In the genomic region with DNA sequence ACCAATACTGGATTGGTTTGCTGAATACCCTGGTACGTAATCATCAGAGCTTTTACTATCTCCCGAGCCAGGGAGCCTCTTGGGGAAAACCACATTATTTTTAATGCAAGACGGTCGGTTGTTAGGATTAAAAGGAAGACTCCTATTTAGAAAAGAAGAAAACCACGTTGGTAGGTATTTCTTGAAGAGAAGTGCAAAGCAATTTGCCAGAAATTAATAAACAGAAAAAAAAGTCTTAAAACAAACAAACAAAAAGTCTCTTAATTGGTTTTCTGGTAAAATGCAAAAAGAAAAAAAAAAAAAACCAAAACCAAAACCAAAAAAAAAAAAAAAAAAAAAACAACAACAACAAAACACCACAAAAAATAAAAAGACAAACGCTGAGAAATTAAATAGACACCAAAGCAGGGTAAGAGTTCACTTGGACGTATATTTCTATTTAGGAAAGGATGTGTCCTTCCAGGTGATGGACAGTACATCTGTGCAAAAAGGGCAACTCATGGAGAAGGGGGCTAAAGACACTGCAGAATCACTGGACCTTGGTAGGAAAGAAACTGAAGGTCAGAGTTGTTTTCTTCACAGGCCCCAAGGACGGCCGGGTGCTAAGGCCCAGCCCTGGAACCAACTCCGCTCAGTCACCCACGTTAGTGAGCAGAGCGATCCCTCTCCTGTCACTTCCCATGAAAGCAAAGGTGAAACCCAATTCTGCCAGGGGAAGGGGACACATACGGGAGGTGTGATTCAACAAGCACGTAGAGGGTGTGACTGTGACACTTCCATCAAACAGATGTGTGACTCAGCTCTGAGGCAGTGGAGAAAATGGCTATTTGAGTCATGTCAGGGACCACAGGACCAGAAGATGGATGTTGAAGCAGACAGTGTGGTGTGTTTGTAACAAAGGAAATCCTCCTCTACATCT, we compare ENCODE assay signal across 8 mouse cellular contexts. TPM values are rescaled to one million over a fixed set of nuclear protein-coding genes. Genes with fewer than 3 reads are reported as not detected.
DNase-seq lines count a peak whose midpoint lies in the region; ATAC-seq and TF ChIP-seq lines count a peak whose summit lies in the region.

No protein-coding gene starts in this region.

- peaks cover 26% of the 10 kb centered on the region for H3K4me1 ChIP-seq in lung, embryonic 16.5 days (replicated peaks; ENCODE audit: control insufficient read depth, insufficient read depth, low read length)
- peaks cover 17% of the 10 kb centered on the region; the same call in 1 of the 2 replicates for H3K4me1 ChIP-seq in lung, postnatal 0 days (ENCODE audit: insufficient read depth, low read depth, low read length)
- H3K4me1 ChIP-seq in hindbrain, embryonic 12.5 days: peaks cover 22% of the 10 kb centered on the region
- peaks cover 18% of the 10 kb centered on the region for H3K4me1 ChIP-seq in neural tube, embryonic 12.5 days

- no peak for TF ChIP-seq CTCF in lung, postnatal 0 days (IDR thresholded peaks at IDR 0.05)

- H3K27me3 ChIP-seq in lung, embryonic 16.5 days (ENCODE audit: control insufficient read depth, insufficient read depth, low read depth, low read length): no peaks in the 10 kb centered on the region
- H3K27me3 ChIP-seq in lung, postnatal 0 days (replicated peaks; ENCODE audit: insufficient read depth, low read length): no peaks in the 10 kb centered on the region
- no peaks in the 10 kb centered on the region for H3K27me3 ChIP-seq in hindbrain, embryonic 12.5 days
- H3K27me3 ChIP-seq in neural tube, embryonic 12.5 days (replicated peaks): no peaks in the 10 kb centered on the region

- H3K9ac ChIP-seq in lung, embryonic 16.5 days (ENCODE audit: low read length): no peak overlapping the region
- H3K9ac ChIP-seq in lung, postnatal 0 days (replicated peaks; ENCODE audit: low read depth): no peak overlapping the region
- no peak overlapping the region for H3K9ac ChIP-seq in hindbrain, embryonic 12.5 days
- H3K9ac ChIP-seq in neural tube, embryonic 12.5 days: no peak overlapping the region

- peak; percentile 76 to 92 for DNase-seq in adrenal gland, adult (ENCODE audit: inconsistent age in 2 of 2, low spot score in 1 of 2)
- no peak for DNase-seq in adrenal gland, adult 8-10 months
- DNase-seq in lung, postnatal 0 days (ENCODE audit: low spot score): no peak
- no peak for DNase-seq in right cerebral cortex, postnatal 4 days
- no peak for DNase-seq in right cerebral cortex, adult 2 months (ENCODE audit: low spot score in 2 of 2)

- WGBS in lung, embryonic 16.5 days: 69% methylated on average over 14 of the region's 14 CpGs
- WGBS in lung, postnatal 0 days: 67% methylated on average over 14 of the region's 14 CpGs
- 67% methylated on average over 14 of the region's 14 CpGs for whole genome bisulfite sequencing in hindbrain, embryonic 12.5 days
- WGBS in neural tube, embryonic 12.5 days: 72% methylated on average over 14 of the region's 14 CpGs

- TF ChIP-seq EP300 in lung, postnatal 0 days (IDR thresholded peaks at IDR 0.05): no peak

- H3K9me3 ChIP-seq in lung, embryonic 16.5 days (ENCODE audit: control insufficient read depth, low read length): no peaks in the 10 kb centered on the region
- H3K9me3 ChIP-seq in lung, postnatal 0 days (ENCODE audit: low read length): no peaks in the 10 kb centered on the region
- H3K9me3 ChIP-seq in hindbrain, embryonic 12.5 days (replicated peaks): no peaks in the 10 kb centered on the region
- H3K9me3 ChIP-seq in neural tube, embryonic 12.5 days: no peaks in the 10 kb centered on the region

- peak overlapping the region; percentile 21; the same call in 1 of the 2 replicates for H3K4me2 ChIP-seq in lung, embryonic 16.5 days (ENCODE audit: low read depth, low read length)
- H3K4me2 ChIP-seq in lung, postnatal 0 days (replicated peaks; ENCODE audit: low read depth, low read length): no peak overlapping the region
- no peak overlapping the region for H3K4me2 ChIP-seq in hindbrain, embryonic 12.5 days (replicated peaks)
- no peak overlapping the region for H3K4me2 ChIP-seq in neural tube, embryonic 12.5 days (replicated peaks)

- no peak for ATAC-seq in lung, embryonic 16.5 days (ENCODE audit: low read depth)
- no peak for ATAC-seq in lung, postnatal 0 days
- ATAC-seq in hindbrain, embryonic 12.5 days (ENCODE audit: low FRiP score): no peak
- no peak for ATAC-seq in neural tube, embryonic 12.5 days (ENCODE audit: low FRiP score, low read depth)

- H3K36me3 ChIP-seq in lung, embryonic 16.5 days (ENCODE audit: control insufficient read depth, insufficient read depth, low read length): 0 out of 2 replicates have a peak, but pooled peaks cover 3% of the 10 kb centered on the region
- no peaks in the 10 kb centered on the region for H3K36me3 ChIP-seq in lung, postnatal 0 days (ENCODE audit: insufficient read depth, low read length)
- H3K36me3 ChIP-seq in hindbrain, embryonic 12.5 days: no peaks in the 10 kb centered on the region
- H3K36me3 ChIP-seq in neural tube, embryonic 12.5 days: no peaks in the 10 kb centered on the region

- H3K27ac ChIP-seq in lung, embryonic 16.5 days (ENCODE audit: low read length): no peak overlapping the region
- no peak overlapping the region for H3K27ac ChIP-seq in lung, postnatal 0 days (ENCODE audit: low read length)
- H3K27ac ChIP-seq in hindbrain, embryonic 12.5 days: peak overlapping the region; percentile 64
- 0 out of 2 replicates have a peak overlapping the region, but pooled peaks have one; percentile 4 for H3K27ac ChIP-seq in neural tube, embryonic 12.5 days

- no peak overlapping the region for H3K4me3 ChIP-seq in lung, embryonic 16.5 days (ENCODE audit: low read length)
- no peak overlapping the region for H3K4me3 ChIP-seq in lung, postnatal 0 days (ENCODE audit: low read depth, low read length)
- H3K4me3 ChIP-seq in hindbrain, embryonic 12.5 days: no peak overlapping the region
- H3K4me3 ChIP-seq in neural tube, embryonic 12.5 days: no peak overlapping the region

RNA-seq across cellular contexts. Expression of gene Zbtb38, which starts 38.9 kb away (rescaled TPM):
- 10 to 100 TPM; 55.4 to 88.4 (median 70.5) TPM for total RNA-seq in adrenal gland, adult 8-10 months (2022)
- 27.2 and 29.2 TPM in 2 replicates for polyA plus RNA-seq in lung, embryonic 16.5 days (2015; fragmentation: Nextera tagmentation; extraction: Ambion mirVana)
- polyA plus RNA-seq in lung, postnatal 0 days (2015; fragmentation: Nextera tagmentation; extraction: Ambion mirVana): 31.8 and 32.5 TPM in 2 replicates
- polyA plus RNA-seq in hindbrain, embryonic 12.5 days (2016; fragmentation: Nextera tagmentation; extraction: Ambion mirVana): 18.0 and 20.0 TPM in 2 replicates
- 19.7 and 21.1 TPM in 2 replicates for polyA plus RNA-seq in neural tube, embryonic 12.5 days (2016; fragmentation: Nextera tagmentation; extraction: Ambion mirVana)

Comparison
In these comparisons a context has a peak if more than half of its experiments do, and no peak if none do; other contexts are left out.
1. DNase-seq: peak in adrenal gland, adult (2 of 2); none in adrenal gland, adult 8-10 months (single experiment), lung, postnatal 0 days (single experiment), right cerebral cortex, postnatal 4 days (single experiment) and right cerebral cortex, adult 2 months (0 of 2).
2. H3K27ac ChIP-seq: peak in hindbrain, embryonic 12.5 days (single experiment) and neural tube, embryonic 12.5 days (single experiment); none in lung, embryonic 16.5 days (single experiment) and lung, postnatal 0 days (single experiment).